Mouse (Mus musculus) neural tube, embryonic 15.5 days (tissue): ENCODE data around the gene Prpsap1. TPM values are rescaled to one million over a fixed set of nuclear protein-coding genes. Genes with fewer than 3 reads are reported as not detected.
"Not testable (repeated sequence)": the region's sequence is repeated elsewhere in the genome, so short reads cannot be mapped to it uniquely, and the experiment has no call there.

Experiments
- ATAC-seq: fragments of 200-750 bp; cut with Nextera tagmentation; 2 replicates; pipeline ENCODE4 v1.8.0; 2017; ENCODE audit warnings: mild to moderate bottlenecking, moderate TSS enrichment, moderate library complexity; ENCODE audit not compliant: low FRiP score
- H3K27ac ChIP-seq: fragments of 300-500 bp; sonication (generic); replicated peaks from 2 replicates; pipeline ENCODE4 v1.5.1; 2015; ENCODE audit warnings: mild to moderate bottlenecking, inconsistent platforms
- H3K27me3 ChIP-seq: fragments of 300-500 bp; sonication (generic); replicated peaks from 2 replicates; pipeline ENCODE4 v1.6.1; 2015; ENCODE audit warnings: inconsistent platforms
- H3K36me3 ChIP-seq: fragments of 300-500 bp; sonication (generic); 2 replicates; pipeline ENCODE4 v1.6.1; 2015; ENCODE audit warnings: inconsistent platforms
- H3K4me1 ChIP-seq: fragments of 300-500 bp; sonication (generic); 2 replicates; pipeline ENCODE4 v1.6.1; 2015; ENCODE audit warnings: inconsistent platforms
- H3K4me2 ChIP-seq: fragments of 300-500 bp; sonication (generic); 2 replicates; pipeline ENCODE4 v1.6.1; 2015; ENCODE audit warnings: inconsistent platforms, mild to moderate bottlenecking, moderate library complexity
- H3K4me3 ChIP-seq: fragments of 300-500 bp; sonication (generic); replicated peaks from 2 replicates; pipeline ENCODE4 v1.5.1; 2015; ENCODE audit warnings: mild to moderate bottlenecking, inconsistent platforms
- H3K9ac ChIP-seq: fragments of 300-500 bp; sonication (generic); replicated peaks from 2 replicates; pipeline ENCODE4 v1.6.1; 2015; ENCODE audit warnings: mild to moderate bottlenecking, inconsistent platforms
- H3K9me3 ChIP-seq: fragments of 300-500 bp; sonication (generic); replicated peaks from 2 replicates; pipeline ENCODE4 v1.6.1; 2016; ENCODE audit warnings: inconsistent platforms
- WGBS: fragments of 180-500 bp; shearing (Covaris S2); methylation state at CpG from one replicate; pipeline ENCODE4 v1.1.7; 2015; ENCODE audit warnings: mixed read lengths; 5-methylcytosine and 5-hydroxymethylcytosine counted together
- polyA plus RNA-seq: library from polyadenylated mRNA; unstranded; fragments of >200 nt; fragmentation: Nextera tagmentation; extraction: Ambion mirVana; gene quantifications from 2 replicates; pipeline ENCODE4 v1.2.1, GENCODE M21; 2015

Gene Prpsap1
- polyA plus RNA-seq, 1 experiment from 2014 or later = 184 TPM

GRCm38 (mm10) chr11:116494474-116495174 lies 622 bp upstream of the Prpsap1 start:
- H3K36me3 ChIP-seq = no peaks in the 10 kb centered on the region
- H3K4me2 ChIP-seq = no peak overlapping the region
- H3K9me3 ChIP-seq = no peaks in the 10 kb centered on the region
- H3K4me1 ChIP-seq = peaks cover 17% of the 10 kb centered on the region
- no peaks in the 10 kb centered on the region for H3K27me3 ChIP-seq
- H3K9ac ChIP-seq = no peak overlapping the region
- no peak for ATAC-seq
- no peak overlapping the region for H3K4me3 ChIP-seq
- H3K27ac ChIP-seq = no peak overlapping the region; the same call in 1 of the 2 replicates
- WGBS = 41% methylated on average over 13 of the region's 13 CpGs

DNA sequence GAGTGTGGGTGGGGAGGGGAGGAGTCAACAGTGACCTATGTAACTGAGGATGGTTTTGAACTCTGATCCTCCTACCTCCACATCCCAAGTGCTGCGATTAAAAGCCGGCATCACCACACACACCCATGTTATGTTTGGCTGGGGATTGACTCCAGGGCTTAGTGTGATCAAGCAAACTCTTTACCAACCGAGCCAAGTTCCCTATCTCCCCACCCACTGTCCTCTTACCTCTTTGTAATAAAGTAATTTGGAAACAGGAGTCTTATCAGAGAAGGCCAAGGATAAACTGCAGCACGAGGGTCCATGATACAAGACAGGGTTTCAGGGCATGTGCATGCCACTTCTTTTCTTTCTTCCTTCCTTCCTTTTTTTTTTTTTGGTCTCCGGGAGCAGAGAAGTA lies 811 bp downstream of the Prpsap1 start:
- no peak for ATAC-seq
- WGBS = 89% methylated on average over 5 of the region's 5 CpGs
- H3K4me3 ChIP-seq = no peak overlapping the region

DNA sequence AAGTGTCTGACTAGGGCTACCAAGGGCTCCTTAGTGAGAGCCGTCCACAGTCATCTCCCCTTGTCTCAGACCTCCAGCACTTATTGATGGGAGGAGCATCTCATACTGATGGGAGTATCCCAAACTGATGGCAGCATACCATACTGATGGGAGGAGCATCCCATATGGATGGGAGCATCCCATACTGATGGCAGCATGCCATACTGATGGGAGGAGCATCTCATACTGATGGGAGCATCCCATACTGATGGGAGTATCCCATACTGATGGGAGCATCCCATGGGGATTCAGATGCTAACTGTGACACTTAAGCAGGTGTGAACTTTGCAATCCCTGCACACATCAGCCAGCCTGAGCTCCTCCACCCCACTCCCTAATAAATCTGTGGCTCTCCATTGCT lies 1.5 kb downstream of the Prpsap1 start:
- H3K4me1 ChIP-seq = peaks cover 32% of the 10 kb centered on the region
- not testable (repeated sequence) for H3K27ac ChIP-seq, H3K36me3 ChIP-seq, H3K4me2 ChIP-seq, H3K9me3 ChIP-seq, H3K4me3 ChIP-seq, ATAC-seq, H3K27me3 ChIP-seq, H3K9ac ChIP-seq
- WGBS = 91% methylated on average over 1 of the region's 1 CpGs

More for the DNA sequence above, 811 bp downstream of the Prpsap1 start:
- Histone ChIP-seq H3K9ac (no peak overlapping the region), H3K4me2 (no peak overlapping the region), H3K27me3 (no peaks in the 10 kb centered on the region), H3K4me1 (peaks cover 26% of the 10 kb centered on the region), H3K27ac (no peak overlapping the region), H3K36me3 (no peaks in the 10 kb centered on the region), H3K9me3 (no peaks in the 10 kb centered on the region)

DNA sequence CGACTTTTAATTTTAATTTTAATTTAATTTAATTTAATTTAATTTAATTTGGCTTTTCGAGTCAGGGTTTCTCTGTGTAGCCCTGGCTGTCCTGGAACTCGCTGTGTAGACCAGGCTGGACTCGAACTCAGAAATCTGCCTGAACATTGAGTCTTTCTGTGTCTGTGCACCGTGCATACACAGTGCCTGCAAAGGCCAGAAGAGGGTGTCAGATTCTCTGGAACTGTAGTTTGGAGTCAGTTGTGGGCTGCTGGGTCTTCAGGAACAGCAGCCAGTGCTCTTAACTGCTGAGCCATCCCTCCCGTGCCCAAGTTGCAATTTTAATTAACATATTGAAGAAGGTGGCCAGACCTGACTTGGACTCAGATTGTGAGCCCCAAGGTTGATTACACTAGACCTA lies 2.7 kb downstream of the Prpsap1 start:
- 70% methylated on average over 6 of the region's 6 CpGs for WGBS
- Histone ChIP-seq H3K4me2 (peak overlapping the region; percentile 73), H3K4me1 (peaks cover 32% of the 10 kb centered on the region), H3K9ac (no peak overlapping the region), H3K27me3 (no peaks in the 10 kb centered on the region), H3K9me3 (no peaks in the 10 kb centered on the region), H3K27ac (no peak overlapping the region), H3K4me3 (no peak overlapping the region), H3K36me3 (peaks cover 11% of the 10 kb centered on the region; the same call in 1 of the 2 replicates)
- ATAC-seq = no peak

- peak overlapping the region; percentile 99 for H3K4me3 ChIP-seq
- peaks cover 32% of the 10 kb centered on the region for H3K4me1 ChIP-seq
- peak; percentile 93 for ATAC-seq
- H3K27ac ChIP-seq = peak overlapping the region; percentile 92
- peak overlapping the region; percentile 96 for H3K9ac ChIP-seq
- peaks cover 18% of the 10 kb centered on the region for H3K36me3 ChIP-seq
- peak overlapping the region; percentile 73 for H3K4me2 ChIP-seq
- H3K27me3 ChIP-seq = no peaks in the 10 kb centered on the region
- under 1% methylated on average over 62 of the region's 62 CpGs for WGBS
- no peaks in the 10 kb centered on the region for H3K9me3 ChIP-seq
Observed at GRCm38 (mm10) chr11:116490232-116491107, 3.5 kb downstream of the Prpsap1 start.

GRCm38 (mm10) chr11:116489771-116490231 lies 4.2 kb downstream of the Prpsap1 start:
- Histone ChIP-seq H3K27me3 (no peaks in the 10 kb centered on the region), H3K9me3 (no peaks in the 10 kb centered on the region), H3K9ac (peak overlapping the region; percentile 96), H3K4me1 (peaks cover 28% of the 10 kb centered on the region), H3K4me2 (peak overlapping the region; percentile 73), H3K36me3 (peaks cover 25% of the 10 kb centered on the region), H3K27ac (peak overlapping the region; percentile 92), H3K4me3 (peak overlapping the region; percentile 99)
- ATAC-seq = peak; percentile 61
- WGBS = under 1% methylated on average over 39 of the region's 39 CpGs

DNA sequence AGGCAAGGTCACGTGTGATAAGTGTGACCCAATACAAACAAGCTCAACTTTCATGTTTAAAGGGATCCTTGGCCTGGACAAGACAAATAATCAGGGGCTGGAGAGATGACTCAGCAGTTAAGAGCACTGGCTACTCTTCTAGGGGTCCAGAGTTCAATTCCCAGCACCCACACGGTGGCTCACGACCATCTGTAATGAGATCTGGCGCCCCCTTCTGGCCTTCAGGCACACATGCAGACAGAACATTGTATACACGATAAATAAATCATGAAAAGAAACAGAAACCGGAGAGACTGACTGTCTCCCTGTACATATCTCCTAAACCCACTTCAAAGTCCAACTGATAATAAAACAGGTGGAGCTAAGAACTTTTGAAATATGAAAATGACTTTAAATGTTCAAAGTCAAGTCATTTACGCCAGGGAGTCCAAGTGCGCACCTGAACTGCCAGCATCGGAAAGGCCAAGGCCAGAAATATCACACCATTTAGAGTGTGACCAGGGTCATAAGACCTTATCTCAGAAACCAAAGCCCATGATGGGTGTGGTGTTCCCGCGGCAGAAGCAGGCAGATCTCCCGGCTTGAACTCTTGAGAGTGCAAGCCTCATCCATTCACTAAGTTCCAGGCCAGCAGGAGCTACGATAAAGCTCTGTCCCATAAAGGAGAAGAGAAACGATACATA lies 5.2 kb downstream of the Prpsap1 start:
- Histone ChIP-seq H3K27ac (no peak overlapping the region), H3K4me3 (peak overlapping the region; percentile 99), H3K9ac (peak overlapping the region; percentile 96; the same call in 1 of the 2 replicates), H3K36me3 (peaks cover 33% of the 10 kb centered on the region), H3K4me1 (peaks cover 23% of the 10 kb centered on the region), H3K4me2 (peak overlapping the region; percentile 73), H3K27me3 (no peaks in the 10 kb centered on the region), H3K9me3 (no peaks in the 10 kb centered on the region)
- no peak for ATAC-seq
- WGBS = 74% methylated on average over 14 of the region's 14 CpGs

GRCm38 (mm10) chr11:116488207-116488606 lies 5.8 kb downstream of the Prpsap1 start:
- Histone ChIP-seq H3K4me3 (no peak overlapping the region), H3K9ac (no peak overlapping the region), H3K4me2 (no peak overlapping the region), H3K9me3 (no peaks in the 10 kb centered on the region), H3K4me1 (peaks cover 23% of the 10 kb centered on the region), H3K27me3 (no peaks in the 10 kb centered on the region), H3K36me3 (peaks cover 39% of the 10 kb centered on the region), H3K27ac (no peak overlapping the region)
- no peak for ATAC-seq

GRCm38 (mm10) chr11:116484261-116484660 lies 9.7 kb downstream of the Prpsap1 start:
- Histone ChIP-seq H3K27me3 (no peaks in the 10 kb centered on the region), H3K4me3 (no peak overlapping the region), H3K9ac (no peak overlapping the region), H3K27ac (no peak overlapping the region), H3K4me2 (no peak overlapping the region), H3K9me3 (no peaks in the 10 kb centered on the region), H3K4me1 (peaks cover 16% of the 10 kb centered on the region), H3K36me3 (peaks cover 76% of the 10 kb centered on the region)
- no peak for ATAC-seq
- 94% methylated on average over 8 of the region's 8 CpGs for WGBS

DNA sequence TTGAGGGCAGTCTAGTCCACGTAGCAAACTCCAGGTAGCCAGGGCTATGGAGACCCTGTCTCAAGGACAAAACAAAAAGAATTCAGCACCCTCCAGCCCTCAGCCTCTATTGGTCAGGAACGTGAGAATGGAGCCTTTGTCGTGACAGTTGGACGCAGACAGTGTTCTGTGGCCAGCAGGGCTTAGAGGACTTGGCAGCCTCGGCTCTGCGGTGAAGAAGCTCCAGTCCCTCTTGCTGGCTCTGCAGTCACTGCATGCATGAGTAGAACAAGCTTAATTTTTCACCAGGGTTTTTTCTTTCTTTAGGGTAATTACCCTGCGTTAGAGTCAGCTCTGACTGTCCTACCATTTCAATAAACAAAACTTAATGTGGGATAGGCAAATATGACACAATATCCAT lies 12.2 kb downstream of the Prpsap1 start:
- Histone ChIP-seq H3K27ac (no peak overlapping the region), H3K9me3 (no peaks in the 10 kb centered on the region), H3K4me1 (no peaks in the 10 kb centered on the region), H3K27me3 (no peaks in the 10 kb centered on the region), H3K36me3 (peaks cover 93% of the 10 kb centered on the region), H3K9ac (no peak overlapping the region), H3K4me2 (no peak overlapping the region), H3K4me3 (no peak overlapping the region)
- WGBS = 86% methylated on average over 7 of the region's 7 CpGs
- ATAC-seq = no peak

GRCm38 (mm10) chr11:116480975-116481374 lies 13.0 kb downstream of the Prpsap1 start:
- Histone ChIP-seq H3K27ac (no peak overlapping the region), H3K9me3 (no peaks in the 10 kb centered on the region), H3K9ac (no peak overlapping the region), H3K4me1 (no peaks in the 10 kb centered on the region), H3K4me3 (no peak overlapping the region), H3K27me3 (no peaks in the 10 kb centered on the region), H3K4me2 (no peak overlapping the region), H3K36me3 (peaks cover 95% of the 10 kb centered on the region)
- WGBS = 92% methylated on average over 8 of the region's 8 CpGs
- ATAC-seq = no peak
